ENCODE assay signal across 12 mouse cellular contexts in genomic region chr15:88694033-88694432, GRCm38 (mm10). TPM values are rescaled to one million over a fixed set of nuclear protein-coding genes. Genes with fewer than 3 reads are reported as not detected.
DNase-seq lines count a peak whose midpoint lies in the region; ATAC-seq and TF ChIP-seq lines count a peak whose summit lies in the region.
"Had no signal": no experiment of that assay in that cellular context is flagged by ENCODE, and none has a peak within 500 bp of the region (broad histone marks: within the 10 kb centered on the region; RNA-seq: fewer than 3 reads in every experiment).

No protein-coding gene starts in this region.

- no peak overlapping the region for H3K4me3 ChIP-seq in heart, embryonic 10.5 days
- no peak overlapping the region for H3K4me3 ChIP-seq in lung, embryonic 14.5 days (ENCODE audit: low read depth, low read length)
- H3K4me3 ChIP-seq in lung, adult 2 months (replicated peaks; ENCODE audit: extremely low read depth, low read depth, low read length): no peak overlapping the region
- H3K4me3 ChIP-seq: intestine, embryonic 15.5 days; stomach, embryonic 15.5 days had no signal

- peaks cover 97% of the 10 kb centered on the region for H3K36me3 ChIP-seq in heart, embryonic 10.5 days
- H3K36me3 ChIP-seq in lung, embryonic 14.5 days (ENCODE audit: insufficient read depth): peaks cover 92% of the 10 kb centered on the region

- H3K27ac ChIP-seq in heart, embryonic 10.5 days: no peak overlapping the region
- H3K27ac ChIP-seq in lung, embryonic 14.5 days (ENCODE audit: low read depth): peak overlapping the region; percentile 37; the same call in 1 of the 2 replicates
- H3K27ac ChIP-seq: intestine, embryonic 15.5 days; stomach, embryonic 15.5 days had no signal

- TF ChIP-seq POLR2A in lung, adult 2 months (IDR thresholded peaks at IDR 0.05; ENCODE audit: borderline replicate concordance, extremely low read depth, low read depth, low read length): no peak

- no peak for TF ChIP-seq CTCF in lung, embryonic 14.5 days (IDR thresholded peaks at IDR 0.05; ENCODE audit: low read depth)
- no peak for TF ChIP-seq CTCF in lung, adult 2 months (IDR thresholded peaks at IDR 0.05; ENCODE audit: insufficient read depth, low read length)

- no peaks in the 10 kb centered on the region for H3K4me1 ChIP-seq in heart, embryonic 10.5 days
- H3K4me1 ChIP-seq in lung, embryonic 14.5 days (ENCODE audit: insufficient read depth): peaks cover 4% of the 10 kb centered on the region; the same call in 1 of the 2 replicates
- H3K4me1 ChIP-seq in lung, adult 2 months (ENCODE audit: control insufficient read depth, insufficient read depth, low read length): peaks cover 4% of the 10 kb centered on the region; the same call in 1 of the 2 replicates
- H3K4me1 ChIP-seq: intestine, embryonic 15.5 days; stomach, embryonic 15.5 days had no signal

- H3K27me3 ChIP-seq in heart, embryonic 10.5 days (ENCODE audit: insufficient read depth, poor library complexity, severe bottlenecking): no peaks in the 10 kb centered on the region
- no peaks in the 10 kb centered on the region for H3K27me3 ChIP-seq in lung, embryonic 14.5 days (ENCODE audit: insufficient read depth, low read length)
- H3K27me3 ChIP-seq: CH12.LX; intestine, embryonic 15.5 days; Patski; stomach, embryonic 15.5 days had no signal

- H3K9ac ChIP-seq in lung, embryonic 14.5 days: no peak overlapping the region
- H3K9ac ChIP-seq: intestine, embryonic 15.5 days; stomach, embryonic 15.5 days had no signal

- ATAC-seq in lung, embryonic 14.5 days (ENCODE audit: insufficient read depth): peak; percentile 93
- ATAC-seq: intestine, embryonic 15.5 days; Patski had no signal

- no peaks in the 10 kb centered on the region for H3K9me3 ChIP-seq in heart, embryonic 10.5 days
- H3K9me3 ChIP-seq in lung, embryonic 14.5 days (ENCODE audit: low read depth, low read length): no peaks in the 10 kb centered on the region
- H3K9me3 ChIP-seq: intestine, embryonic 15.5 days; stomach, embryonic 15.5 days had no signal

- 86% methylated on average over 5 of the region's 5 CpGs for WGBS in heart, embryonic 10.5 days
- WGBS in lung, embryonic 14.5 days: 36% methylated on average over 5 of the region's 5 CpGs
- 39% methylated on average over 5 of the region's 5 CpGs for WGBS in lung, adult 2 months

- peak; percentile 20 for DNase-seq in heart, postnatal 4 days
- DNase-seq in heart, embryonic 10.5 days (ENCODE audit: low spot score): no peak
- peak; percentile 94 for DNase-seq in lung, embryonic 14.5 days
- no peak for DNase-seq in lung, adult 2 months
- peak; percentile 34 to 38 for DNase-seq in kidney, postnatal 4 days
- peak; percentile 79 for DNase-seq in lung, postnatal 36 days
- DNase-seq in left cerebral cortex, adult 18-20 months (ENCODE audit: low spot score in 2 of 2): no peak
- DNase-seq: cerebellum, adult 9-10 months had no signal

- no peak overlapping the region for H3K4me2 ChIP-seq in lung, embryonic 14.5 days
- H3K4me2 ChIP-seq: intestine, embryonic 15.5 days; stomach, embryonic 15.5 days had no signal

RNA-seq across cellular contexts. Expression of gene Brd1, which starts 40.0 kb away (rescaled TPM):
- 10 to 100 TPM; 45.1 to 46.7 TPM for total RNA-seq in heart, postnatal 4 days (2021)
- polyA plus RNA-seq in heart, embryonic 10.5 days (2016; fragmentation: Nextera tagmentation; extraction: Ambion mirVana): 12.1 and 18.8 TPM in 2 replicates
- 23.1 and 27.0 TPM in 2 replicates for polyA plus RNA-seq in lung, embryonic 14.5 days (2014; fragmentation: Nextera tagmentation; extraction: Ambion mirVana)
- 16.4 and 19.8 TPM in 2 replicates for polyA plus RNA-seq in lung, adult 2 months (2012; rRNA removed)
- total RNA-seq in left cerebral cortex, adult 18-20 months (2021): 10 to 100 TPM; 49.9 to 53.0 TPM

RNA-seq across cellular contexts. Expression of gene Zbed4, which starts 57.4 kb away (rescaled TPM):
- total RNA-seq in heart, postnatal 4 days (2021): 10 to 100 TPM; 17.8 to 18.9 TPM
- 24.9 and 26.2 TPM in 2 replicates for polyA plus RNA-seq in heart, embryonic 10.5 days (2016; fragmentation: Nextera tagmentation; extraction: Ambion mirVana)
- 23.1 and 23.2 TPM in 2 replicates for polyA plus RNA-seq in lung, embryonic 14.5 days (2014; fragmentation: Nextera tagmentation; extraction: Ambion mirVana)
- polyA plus RNA-seq in lung, adult 2 months (2012; rRNA removed): 3.1 and 4.2 TPM in 2 replicates
- total RNA-seq in left cerebral cortex, adult 18-20 months (2021): 1 to 10 TPM; 9.3 to 9.7 TPM

Comparison
In these comparisons a context has a peak if more than half of its experiments do, and no peak if none do; other contexts are left out.
1. DNase-seq: peak in heart, postnatal 4 days (single experiment), lung, embryonic 14.5 days (single experiment), kidney, postnatal 4 days (2 of 2) and lung, postnatal 36 days (single experiment); none in heart, embryonic 10.5 days (single experiment), lung, adult 2 months (single experiment) and left cerebral cortex, adult 18-20 months (0 of 2).